Mouse (Mus musculus) forebrain, postnatal 0 days (tissue): ENCODE results near the gene Tmem242. TPM values are rescaled to one million over a fixed set of nuclear protein-coding genes. Genes with fewer than 3 reads are reported as not detected.

ENCODE experiments used
- ATAC-seq: fragments of 200-750 bp; cut with Nextera tagmentation; 2 replicates; pipeline ENCODE4 v1.8.0; 2017; ENCODE audit warnings: mild to moderate bottlenecking, moderate library complexity
- DNase-seq: peaks from one replicate; pipeline ENCODE4 v3.0.0-alpha.2; 2015
- H3K27ac ChIP-seq: fragments of 300-500 bp; sonication (generic); 2 replicates; pipeline ENCODE4 v1.5.1; 2014; ENCODE audit warnings: low read depth, mild to moderate bottlenecking, antibody characterized with exemption, low read length, moderate library complexity, mixed read lengths
- H3K27me3 ChIP-seq: fragments of 300-500 bp; sonication (generic); 2 replicates; pipeline ENCODE4 v1.6.1; 2014; ENCODE audit warnings: mild to moderate bottlenecking, low read length, mixed read lengths; ENCODE audit not compliant: insufficient read depth
- H3K36me3 ChIP-seq: fragments of 300-500 bp; sonication (generic); 2 replicates; pipeline ENCODE4 v1.6.1; 2014; ENCODE audit warnings: mild to moderate bottlenecking, moderate library complexity; ENCODE audit not compliant: insufficient read depth
- H3K4me1 ChIP-seq: fragments of 300-500 bp; sonication (generic); 2 replicates; pipeline ENCODE4 v1.6.1; 2014; ENCODE audit warnings: antibody characterized with exemption; ENCODE audit not compliant: insufficient read depth
- H3K4me2 ChIP-seq: fragments of 300-500 bp; sonication (generic); 2 replicates; pipeline ENCODE4 v1.6.1; 2014; ENCODE audit warnings: low read depth, mild to moderate bottlenecking, moderate library complexity
- H3K4me3 ChIP-seq: fragments of 300-500 bp; sonication (generic); 2 replicates; pipeline ENCODE4 v1.5.1; 2014; ENCODE audit warnings: low read depth, low read length, mixed read lengths
- H3K9ac ChIP-seq: fragments of 300-500 bp; sonication (generic); 2 replicates; pipeline ENCODE4 v1.6.1; 2014; ENCODE audit warnings: mild to moderate bottlenecking
- H3K9me3 ChIP-seq: fragments of 300-500 bp; sonication (generic); 2 replicates; pipeline ENCODE4 v1.6.1; 2016; ENCODE audit warnings: low read length
- CTCF ChIP-seq: sonication (generic); IDR thresholded peaks from 2 replicates; pipeline ENCODE4 v1.5.1; 2016; ENCODE audit warnings: antibody characterized with exemption, control low read depth, low read depth
- WGBS: fragments of 180-500 bp; shearing (Covaris S2); extraction: QIAGEN DNeasy Blood & Tissue Kit; methylation state at CpG from one replicate; pipeline ENCODE4 v1.1.7; 2014; 5-methylcytosine and 5-hydroxymethylcytosine counted together
- polyA plus RNA-seq: library from polyadenylated mRNA; unstranded; fragments of >200 nt; fragmentation: Nextera tagmentation; extraction: Ambion mirVana; gene quantifications from 2 replicates; pipeline ENCODE4 v1.2.1, GENCODE M21; 2015
- total RNA-seq: library from RNA; depleted of rRNA; stranded (reverse); fragments of >200 nt; gene quantifications from 2 replicates; pipeline ENCODE4 v1.2.3, GENCODE M21; 2014

The Tmem242 gene
- total and polyA plus RNA-seq, 2 experiments from 2014 or later: 96.4 to 123 TPM

DNA sequence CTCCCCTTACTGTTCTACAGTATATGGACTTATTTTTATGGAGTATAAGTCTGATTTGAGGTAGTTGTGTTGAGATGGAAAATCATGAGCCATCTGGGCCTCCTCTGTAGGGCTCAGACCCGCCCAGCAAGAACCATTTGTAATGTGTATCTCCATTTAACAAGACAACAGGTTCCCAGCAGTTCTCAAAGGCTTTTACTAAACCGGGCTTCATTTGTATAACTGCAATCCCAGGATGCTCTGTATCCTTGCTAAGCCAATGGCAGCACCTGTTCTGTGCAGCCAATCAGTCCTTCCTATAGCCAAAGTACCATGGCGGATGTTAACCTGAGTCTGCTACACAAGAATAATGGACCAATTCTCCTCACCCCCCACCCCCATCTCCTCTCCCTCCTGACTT lies 23.5 kb downstream of the Tmem242 start:
- ATAC-seq (no peak), DNase-seq (no peak)
- Histone ChIP-seq H3K4me3 (no peak overlapping the region), H3K9me3 (no peaks in the 10 kb centered on the region), H3K4me2 (no peak overlapping the region), H3K36me3 (peaks cover 7% of the 10 kb centered on the region; the same call in 1 of the 2 replicates), H3K27ac (no peak overlapping the region), H3K9ac (no peak overlapping the region), H3K4me1 (no peaks in the 10 kb centered on the region), H3K27me3 (no peaks in the 10 kb centered on the region)
- WGBS: 88% methylated on average over 3 of the region's 3 CpGs
- no peak for TF ChIP-seq CTCF

DNA sequence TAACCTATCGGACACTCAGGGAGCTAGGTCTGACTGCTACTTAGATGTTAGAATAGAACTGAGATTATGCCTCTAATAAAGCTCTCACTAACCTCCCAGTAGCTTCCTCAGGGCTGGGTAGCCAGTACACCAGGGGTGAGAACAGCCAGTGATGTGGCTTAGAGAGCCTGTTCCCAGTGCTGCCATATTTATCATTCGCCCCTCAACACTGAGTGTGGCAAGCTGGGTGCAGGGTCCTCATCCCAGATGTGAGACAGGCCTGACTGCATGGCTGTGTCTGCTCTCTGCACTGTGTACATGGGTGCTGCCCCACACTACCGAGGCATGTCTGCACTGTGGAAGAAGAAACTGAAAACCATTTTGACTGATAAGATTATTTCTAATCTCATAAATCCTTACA lies 26.0 kb downstream of the Tmem242 start:
- Histone ChIP-seq H3K9ac (no peak overlapping the region), H3K4me2 (no peak overlapping the region), H3K9me3 (no peaks in the 10 kb centered on the region), H3K36me3 (peaks cover 12% of the 10 kb centered on the region), H3K27me3 (no peaks in the 10 kb centered on the region), H3K27ac (no peak overlapping the region), H3K4me1 (no peaks in the 10 kb centered on the region), H3K4me3 (no peak overlapping the region)
- no peak for ATAC-seq
- TF ChIP-seq CTCF: no peak
- WGBS: 95% methylated on average over 3 of the region's 3 CpGs
- DNase-seq: no peak

DNA sequence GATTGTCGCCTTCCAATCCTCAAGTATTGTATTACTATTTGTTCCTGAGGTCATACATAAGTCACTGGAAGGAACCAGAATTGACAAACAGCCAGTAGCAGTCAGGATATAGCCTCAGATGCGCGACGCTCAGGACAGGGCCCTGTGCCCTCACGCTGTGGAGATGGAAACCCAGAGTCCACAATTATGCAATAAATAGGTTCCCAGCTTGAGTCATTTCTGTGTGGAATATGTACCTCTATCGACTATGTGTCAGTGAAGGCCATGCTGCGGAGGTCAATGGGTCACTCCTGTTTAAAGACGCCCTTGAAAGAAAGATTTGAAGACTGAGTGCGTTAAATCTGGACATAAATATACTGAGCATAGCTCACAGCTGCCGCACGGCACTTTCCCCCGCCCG lies 26.7 kb downstream of the Tmem242 start:
- Histone ChIP-seq H3K4me3 (no peak overlapping the region), H3K9me3 (no peaks in the 10 kb centered on the region), H3K36me3 (peaks cover 12% of the 10 kb centered on the region), H3K27me3 (no peaks in the 10 kb centered on the region), H3K4me2 (no peak overlapping the region), H3K9ac (no peak overlapping the region), H3K27ac (no peak overlapping the region), H3K4me1 (no peaks in the 10 kb centered on the region)
- DNase-seq (no peak), ATAC-seq (no peak)
- TF ChIP-seq CTCF: no peak
- WGBS: 91% methylated on average over 13 of the region's 13 CpGs

DNA sequence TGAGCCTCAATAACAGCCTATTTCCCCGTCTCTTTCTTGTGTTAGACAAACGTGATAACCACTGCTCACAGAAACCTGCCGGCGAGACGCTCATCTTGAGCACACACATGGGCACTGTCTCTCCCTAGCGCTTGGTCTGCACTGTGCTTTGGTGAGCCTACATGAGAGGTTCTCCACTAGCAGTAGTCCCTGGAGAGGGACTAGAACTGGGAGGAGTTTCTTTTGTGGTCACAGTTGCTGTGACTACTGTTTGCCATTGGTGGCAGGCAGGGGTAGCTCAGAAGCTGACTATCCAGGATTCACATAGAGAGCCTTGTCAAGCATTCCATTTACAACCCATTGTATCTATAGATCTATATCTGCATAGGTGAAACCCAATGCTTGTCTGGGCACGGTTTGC lies 27.3 kb downstream of the Tmem242 start:
- no peak for ATAC-seq
- WGBS: 93% methylated on average over 7 of the region's 7 CpGs
- no peaks in the 10 kb centered on the region for H3K27me3 ChIP-seq

DNA sequence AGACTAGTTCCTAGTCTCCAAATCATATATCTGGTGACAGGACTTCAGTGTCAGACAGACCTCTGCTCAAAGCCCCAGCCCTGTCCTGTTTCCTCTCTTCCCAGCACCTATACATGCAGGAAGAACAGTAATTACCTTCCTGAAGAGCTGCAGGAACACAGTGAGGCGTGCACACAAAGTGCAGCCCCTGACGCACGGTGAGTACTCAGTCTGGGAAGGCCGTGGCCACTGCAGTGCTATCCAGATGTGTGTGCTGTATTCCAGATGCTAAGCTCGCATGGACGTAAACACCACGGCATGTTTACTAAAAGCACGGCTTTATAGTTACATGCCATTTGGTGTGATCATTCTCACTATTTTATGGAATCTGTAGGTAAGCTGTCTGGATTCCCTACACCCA lies 27.8 kb downstream of the Tmem242 start:
- WGBS: 94% methylated on average over 8 of the region's 8 CpGs
- DNase-seq (no peak), ATAC-seq (no peak)
- no peak overlapping the region for H3K27ac ChIP-seq
- H3K4me3 ChIP-seq: no peak overlapping the region
- no peak for TF ChIP-seq CTCF
- H3K9ac ChIP-seq: no peak overlapping the region
- no peaks in the 10 kb centered on the region for H3K27me3 ChIP-seq
- no peak overlapping the region for H3K4me2 ChIP-seq
- no peaks in the 10 kb centered on the region for H3K9me3 ChIP-seq
- no peaks in the 10 kb centered on the region for H3K4me1 ChIP-seq
- peaks cover 5% of the 10 kb centered on the region for H3K36me3 ChIP-seq

More for the DNA sequence above, 27.3 kb downstream of the Tmem242 start:
- Histone ChIP-seq H3K36me3 (peaks cover 8% of the 10 kb centered on the region), H3K9ac (no peak overlapping the region), H3K9me3 (no peaks in the 10 kb centered on the region), H3K4me3 (no peak overlapping the region), H3K27ac (no peak overlapping the region), H3K4me2 (no peak overlapping the region), H3K4me1 (no peaks in the 10 kb centered on the region)
- no peak for DNase-seq
- TF ChIP-seq CTCF: no peak

DNA sequence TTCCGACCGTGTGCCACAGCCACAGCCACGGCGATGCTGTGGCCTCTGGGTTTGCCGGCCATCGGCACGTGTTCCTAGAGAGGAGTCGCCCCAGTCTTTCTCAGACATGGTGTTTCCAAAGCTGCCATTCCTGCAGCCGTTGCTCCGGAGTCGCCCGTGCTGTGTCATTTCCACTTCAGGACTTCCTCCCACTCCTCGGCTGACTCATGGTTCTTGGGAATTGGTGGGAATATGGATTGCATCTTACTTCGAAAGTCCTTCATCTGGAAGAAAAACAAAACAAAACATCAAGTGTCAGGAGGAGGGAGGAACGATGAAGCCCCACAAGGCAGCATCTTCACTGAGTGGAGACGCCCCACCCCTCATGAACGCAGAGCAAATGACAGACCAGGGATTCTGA lies 28.9 kb downstream of the Tmem242 start:
- no peaks in the 10 kb centered on the region for H3K27me3 ChIP-seq
- DNase-seq (no peak), ATAC-seq (no peak)
- no peak overlapping the region for H3K4me2 ChIP-seq
- peaks cover 5% of the 10 kb centered on the region; the same call in 1 of the 2 replicates for H3K36me3 ChIP-seq
- WGBS: 94% methylated on average over 17 of the region's 17 CpGs
- no peak overlapping the region for H3K4me3 ChIP-seq
- no peak overlapping the region for H3K9ac ChIP-seq
- no peak overlapping the region for H3K27ac ChIP-seq
- H3K4me1 ChIP-seq: no peaks in the 10 kb centered on the region
- no peaks in the 10 kb centered on the region for H3K9me3 ChIP-seq
- TF ChIP-seq CTCF: no peak

DNA sequence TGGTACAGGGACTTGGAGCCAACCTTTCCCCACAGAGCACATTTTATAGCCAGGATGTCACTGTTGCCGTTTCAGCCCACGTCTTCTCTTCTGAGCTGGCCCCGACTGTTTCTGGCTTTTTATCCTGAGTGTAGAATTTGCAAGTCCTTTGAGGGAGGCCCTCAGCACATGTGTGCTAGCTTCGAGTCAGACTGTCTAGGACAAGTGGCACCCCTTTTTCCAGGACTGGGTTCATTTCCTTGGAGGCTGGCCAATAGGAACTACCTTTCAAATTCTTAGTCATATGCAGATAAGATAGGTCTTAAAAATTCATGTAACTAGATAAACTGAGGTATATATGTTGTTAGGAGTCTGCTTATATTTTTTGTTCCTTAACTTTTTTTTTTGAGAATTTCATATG lies 29.7 kb downstream of the Tmem242 start:
- H3K9ac ChIP-seq: no peak overlapping the region
- DNase-seq (no peak), ATAC-seq (no peak)
- H3K4me3 ChIP-seq: no peak overlapping the region
- no peak for TF ChIP-seq CTCF
- 85% methylated on average over 4 of the region's 4 CpGs for WGBS
- H3K27me3 ChIP-seq: peaks cover 3% of the 10 kb centered on the region; the same call in 1 of the 2 replicates
- no peaks in the 10 kb centered on the region for H3K9me3 ChIP-seq
- peaks cover 5% of the 10 kb centered on the region; the same call in 1 of the 2 replicates for H3K36me3 ChIP-seq
- no peak overlapping the region for H3K27ac ChIP-seq
- H3K4me2 ChIP-seq: no peak overlapping the region
- no peaks in the 10 kb centered on the region for H3K4me1 ChIP-seq
